Mouse (Mus musculus): ENCODE results near the gene Slc38a11. TPM values are rescaled to one million over a fixed set of nuclear protein-coding genes. Genes with fewer than 3 reads are reported as not detected.

The Slc38a11 gene
- 0.50 TPM for polyA plus RNA-seq (2017; shearing (Covaris generic))

DNA sequence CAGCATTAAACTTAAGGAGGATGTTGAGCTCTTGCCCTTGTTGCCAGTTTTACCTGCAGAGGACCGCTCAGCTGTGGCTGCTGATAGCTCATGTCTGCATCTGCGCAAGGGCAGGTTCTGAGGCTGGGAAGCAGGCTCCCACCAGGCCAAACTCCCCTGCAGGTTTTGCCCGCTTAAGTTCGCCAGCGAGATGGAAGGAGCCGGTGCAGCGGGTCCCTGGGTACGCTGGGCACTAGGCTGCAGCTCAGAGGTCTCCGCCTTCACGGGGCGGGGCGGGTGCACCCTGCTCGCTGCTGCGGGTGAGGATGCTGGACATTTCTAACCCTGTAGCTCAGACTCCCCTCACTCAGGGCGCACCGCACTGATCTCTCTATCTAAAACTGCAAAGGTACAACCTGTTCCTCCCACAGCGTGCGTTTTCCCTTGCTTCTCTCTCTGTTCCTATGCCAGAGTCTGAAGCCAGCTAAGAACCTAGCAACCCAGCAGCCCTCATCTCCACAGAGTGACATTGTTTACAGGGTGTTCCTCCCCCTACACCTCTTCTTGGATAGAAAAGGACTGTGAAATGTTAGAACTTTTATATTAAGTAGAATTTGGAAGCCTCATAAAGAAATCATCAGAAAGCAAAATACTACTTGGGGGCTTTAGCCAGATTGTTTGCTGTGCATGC, at the start of gene Slc38a11:
Gene Slc38a11, minus strand, starts transcription at position 207 of the 670 bp plus-strand sequence.

Other genes with a start within 250 kb of the Slc38a11 start
- gene Cobll1, start 124.6 kb downstream of the Slc38a11 start, polyA plus RNA-seq (2017; shearing (Covaris generic)) = 28.9 TPM
- gene Scn3a, start 203.6 kb upstream of the Slc38a11 start, polyA plus RNA-seq (2017; shearing (Covaris generic)) = 0.30 TPM

Data from effector memory CD4-positive, alpha-beta T cell, adult 7 months (primary cell).